Mouse (Mus musculus) ES-Bruce4 (cell line): ENCODE measurements around the gene Erg28.

Experiments
- CTCF ChIP-seq: IDR thresholded peaks from one replicate; pipeline ENCODE4 v1.8.1; 2011; ENCODE audit warnings: low read depth, low read length
- EP300 ChIP-seq: IDR thresholded peaks from 2 replicates; pipeline ENCODE4 v1.6.1; 2011; ENCODE audit warnings: low read depth, low read length; ENCODE audit not compliant: insufficient read depth
- POLR2A ChIP-seq: IDR thresholded peaks from one replicate; pipeline ENCODE4 v1.8.1; 2011; ENCODE audit warnings: low read length; ENCODE audit not compliant: insufficient read depth

- TF ChIP-seq EP300 (no peak), CTCF (no peak), POLR2A (no peak)
These were observed 53.0 kb downstream of the Erg28 start for GRCm38 (mm10) chr12:85771356-85771755.
